Mouse (Mus musculus) hindbrain, embryonic 11.5 days (tissue): Measurements from ENCODE around the gene Tmem163. TPM values are rescaled to one million over a fixed set of nuclear protein-coding genes. Genes with fewer than 3 reads are reported as not detected.

Source experiments
- ATAC-seq: fragments of 200-750 bp; cut with Nextera tagmentation; 2 replicates; pipeline ENCODE4 v1.8.0; 2017; ENCODE audit warnings: mild to moderate bottlenecking, moderate TSS enrichment, moderate library complexity; ENCODE audit not compliant: low FRiP score
- DNase-seq: peaks from one replicate; pipeline ENCODE4 v3.0.0-alpha.2; 2015; ENCODE audit warnings: low spot score
- H3K27ac ChIP-seq: fragments of 300-500 bp; sonication (generic); 2 replicates; pipeline ENCODE4 v1.5.1; 2014; ENCODE audit warnings: mild to moderate bottlenecking, low read depth, low read length
- H3K27me3 ChIP-seq: fragments of 300-500 bp; sonication (generic); 2 replicates; pipeline ENCODE4 v1.6.1; 2014; ENCODE audit warnings: mild to moderate bottlenecking, low read length, moderate library complexity, mixed read lengths; ENCODE audit not compliant: control insufficient read depth, insufficient read depth
- H3K36me3 ChIP-seq: fragments of 300-500 bp; sonication (generic); 2 replicates; pipeline ENCODE4 v1.6.1; 2014; ENCODE audit warnings: mild to moderate bottlenecking, low read length, moderate library complexity, mixed read lengths; ENCODE audit not compliant: control insufficient read depth, insufficient read depth
- H3K4me1 ChIP-seq: fragments of 300-500 bp; sonication (generic); replicated peaks from 2 replicates; pipeline ENCODE4 v1.6.1; 2014; ENCODE audit warnings: low read length, mixed read lengths; ENCODE audit not compliant: control insufficient read depth, insufficient read depth
- H3K4me2 ChIP-seq: fragments of 300-500 bp; sonication (generic); replicated peaks from 2 replicates; pipeline ENCODE4 v1.6.1; 2014; ENCODE audit warnings: mild to moderate bottlenecking, low read depth, low read length
- H3K4me3 ChIP-seq: fragments of 300-500 bp; sonication (generic); 2 replicates; pipeline ENCODE4 v1.5.1; 2014; ENCODE audit warnings: low read depth, low read length
- H3K9ac ChIP-seq: fragments of 300-500 bp; sonication (generic); 2 replicates; pipeline ENCODE4 v1.6.1; 2014; ENCODE audit warnings: low read depth, low read length
- H3K9me3 ChIP-seq: fragments of 300-500 bp; sonication (generic); 2 replicates; pipeline ENCODE4 v1.6.1; 2016; ENCODE audit warnings: low read length; ENCODE audit not compliant: control insufficient read depth
- WGBS: fragments of 180-500 bp; shearing (Covaris S2); extraction: QIAGEN DNeasy Blood & Tissue Kit; methylation state at CpG from one replicate; pipeline ENCODE4 v1.1.7; 2014; 5-methylcytosine and 5-hydroxymethylcytosine counted together
- polyA plus RNA-seq: library from polyadenylated mRNA; unstranded; fragments of >200 nt; fragmentation: Nextera tagmentation; extraction: Ambion mirVana; gene quantifications from 2 replicates; pipeline ENCODE4 v1.2.1, GENCODE M21; 2014

Tmem163 gene
- polyA plus RNA-seq, 1 experiment from 2014 or later: 34.1 TPM

DNA sequence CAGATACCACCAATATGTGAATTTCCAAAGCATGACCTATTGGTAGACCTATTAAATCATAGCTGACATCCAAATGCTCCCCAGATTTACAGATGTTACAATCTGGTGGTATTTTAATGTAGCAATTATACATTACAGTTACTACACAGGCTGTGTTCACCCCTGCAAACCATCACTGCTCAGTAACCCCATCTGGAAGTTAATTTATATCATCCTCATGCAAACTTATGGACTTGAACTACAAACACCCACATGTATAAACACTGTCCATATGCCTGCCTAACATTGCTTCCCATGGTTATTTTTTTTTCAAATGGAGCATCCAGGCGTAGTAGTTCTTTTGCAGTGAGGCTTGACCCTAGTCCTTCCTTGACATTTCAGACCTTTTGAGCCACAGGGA is 238.3 kb downstream of the Tmem163 start:
- Histone ChIP-seq H3K9me3 (no peaks in the 10 kb centered on the region), H3K4me1 (no peaks in the 10 kb centered on the region), H3K27me3 (no peaks in the 10 kb centered on the region), H3K9ac (no peak overlapping the region), H3K27ac (no peak overlapping the region), H3K4me3 (no peak overlapping the region), H3K4me2 (no peak overlapping the region), H3K36me3 (no peaks in the 10 kb centered on the region)
- DNase-seq (no peak), ATAC-seq (no peak)
- 84% methylated on average over 1 of the region's 1 CpGs for WGBS

DNA sequence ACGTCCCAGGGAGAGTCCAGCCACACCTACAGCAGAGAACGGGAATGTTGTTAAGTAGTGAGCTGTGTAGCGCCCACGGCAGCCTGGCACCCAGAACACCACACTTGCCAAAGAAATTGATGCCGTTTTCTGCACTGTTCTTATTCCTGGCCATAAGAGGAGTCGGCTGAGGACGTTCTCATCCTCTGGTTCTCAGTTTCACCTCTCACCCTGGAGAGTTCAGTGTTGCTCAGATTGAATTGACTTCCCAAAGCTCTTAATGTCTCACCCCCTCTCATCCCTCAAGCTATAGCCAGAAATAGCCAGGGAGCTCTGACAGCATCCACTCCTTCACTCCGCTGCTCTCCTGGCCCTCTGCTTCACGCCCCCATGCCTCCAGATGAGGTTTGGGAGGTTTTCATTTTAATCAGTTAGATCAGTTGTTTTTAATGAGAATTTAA is 239.9 kb downstream of the Tmem163 start:
- Histone ChIP-seq H3K4me1 (no peaks in the 10 kb centered on the region), H3K9ac (no peak overlapping the region), H3K4me2 (no peak overlapping the region), H3K27me3 (no peaks in the 10 kb centered on the region), H3K4me3 (no peak overlapping the region), H3K9me3 (no peaks in the 10 kb centered on the region), H3K27ac (no peak overlapping the region), H3K36me3 (no peaks in the 10 kb centered on the region)
- ATAC-seq (no peak), DNase-seq (no peak)
- WGBS: 80% methylated on average over 9 of the region's 9 CpGs

DNA sequence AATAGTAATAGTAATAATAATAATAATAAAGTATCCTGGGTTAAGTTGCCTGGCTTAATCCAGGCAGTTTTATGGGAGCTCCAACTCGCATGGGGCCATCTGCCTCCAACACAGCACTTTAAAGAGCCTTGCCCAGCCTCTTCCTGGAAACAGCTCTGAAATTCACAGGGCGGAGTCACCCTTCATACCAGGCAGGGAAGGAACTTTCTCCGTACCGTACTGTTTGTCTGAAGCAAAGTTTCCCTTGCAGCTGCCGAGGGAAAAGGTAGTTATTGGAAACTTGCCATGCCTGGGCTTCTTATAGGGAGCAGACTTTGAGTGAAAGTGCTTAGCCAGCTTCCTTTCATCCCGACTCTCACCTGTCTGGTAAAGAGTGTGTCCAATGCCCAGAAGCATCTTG is 242.3 kb downstream of the Tmem163 start:
- Histone ChIP-seq H3K9me3 (no peaks in the 10 kb centered on the region), H3K27me3 (no peaks in the 10 kb centered on the region), H3K9ac (no peak overlapping the region), H3K4me2 (no peak overlapping the region), H3K36me3 (no peaks in the 10 kb centered on the region), H3K4me1 (no peaks in the 10 kb centered on the region), H3K4me3 (no peak overlapping the region), H3K27ac (no peak overlapping the region)
- ATAC-seq (no peak), DNase-seq (no peak)
- WGBS: 90% methylated on average over 6 of the region's 6 CpGs

Other genes starting within 250 kb of the Tmem163 start
- gene Acmsd, start 49.9 kb upstream of the Tmem163 start, polyA plus RNA-seq: 0.17 and 0.37 TPM in 2 replicates
- gene Ccnt2, start 94.6 kb upstream of the Tmem163 start, polyA plus RNA-seq: 94.1 and 123 TPM in 2 replicates
- 0.47 and 0.94 TPM in 2 replicates for gene Map3k19, start 175.5 kb upstream of the Tmem163 start, polyA plus RNA-seq
- gene Rab3gap1, start 189.2 kb upstream of the Tmem163 start, polyA plus RNA-seq: 15.2 and 15.3 TPM in 2 replicates